Mouse (Mus musculus) cortical plate, adult 2 months (tissue): Measurements from ENCODE around the gene Pnliprp2. TPM values are rescaled to one million over a fixed set of nuclear protein-coding genes. Genes with fewer than 3 reads are reported as not detected.

Experiments
- H3K27ac ChIP-seq: fragments of 200-500 bp; 2 replicates; pipeline ENCODE4 v1.5.1; 2012; ENCODE audit warnings: low read length, control low read depth, inconsistent platforms; ENCODE audit not compliant: insufficient read depth
- H3K4me1 ChIP-seq: fragments of 200-500 bp; 2 replicates; pipeline ENCODE4 v1.6.1; 2011; ENCODE audit warnings: low read length; ENCODE audit not compliant: control insufficient read depth, insufficient read depth
- H3K4me3 ChIP-seq: fragments of 200-500 bp; 2 replicates; pipeline ENCODE4 v1.5.1; 2011; ENCODE audit warnings: mild to moderate bottlenecking, low read length, control low read depth; ENCODE audit not compliant: insufficient read depth
- CTCF ChIP-seq: fragments of 200-500 bp; IDR thresholded peaks from 2 replicates; pipeline ENCODE4 v1.5.1; 2011; ENCODE audit warnings: mild to moderate bottlenecking, control low read depth, low read length; ENCODE audit not compliant: insufficient read depth; ENCODE audit errors: extremely low read depth
- POLR2A ChIP-seq: fragments of 200-500 bp; IDR thresholded peaks from 2 replicates; pipeline ENCODE4 v1.6.1; 2011; ENCODE audit warnings: mild to moderate bottlenecking, low read length, control low read depth; ENCODE audit not compliant: insufficient read depth; ENCODE audit errors: extremely low read depth
- polyA plus RNA-seq: library from polyadenylated mRNA; depleted of rRNA; stranded (reverse); fragments of >200 nt; gene quantifications from 2 replicates; pipeline ENCODE4 v1.2.3, GENCODE M21; 2012; rRNA removed

Gene Pnliprp2
- polyA plus RNA-seq, 1 experiment, result 0.17 TPM

- TF ChIP-seq CTCF (no peak), POLR2A (no peak)
- H3K27ac ChIP-seq, result 0 out of 2 replicates have a peak overlapping the region, but pooled peaks have one; percentile 24
- no peak overlapping the region for H3K4me3 ChIP-seq
Measured at GRCm38 (mm10) chr19:58818571-58819415, 59.3 kb downstream of the Pnliprp2 start.

GRCm38 (mm10) chr19:58822454-58823200 is 63.1 kb downstream of the Pnliprp2 start:
- Histone ChIP-seq H3K27ac (peak overlapping the region; percentile 57), H3K4me3 (no peak overlapping the region), H3K4me1 (peaks cover 7% of the 10 kb centered on the region)
- TF ChIP-seq CTCF, result no peak
- peak; percentile 25; the same call in 1 of the 2 replicates for TF ChIP-seq POLR2A

More at GRCm38 (mm10) chr19:58818571-58819415, 59.3 kb downstream of the Pnliprp2 start:
- H3K4me1 ChIP-seq, result peaks cover 17% of the 10 kb centered on the region

- peaks cover 12% of the 10 kb centered on the region for H3K4me1 ChIP-seq
- H3K27ac ChIP-seq, result peak overlapping the region; percentile 57
- no peak overlapping the region for H3K4me3 ChIP-seq
- no peak for TF ChIP-seq CTCF
- TF ChIP-seq POLR2A, result no peak
Measured at GRCm38 (mm10) chr19:58823301-58823700, 63.8 kb downstream of the Pnliprp2 start.

- Histone ChIP-seq H3K4me1 (peaks cover 19% of the 10 kb centered on the region), H3K27ac (no peak overlapping the region)
- no peak for TF ChIP-seq CTCF
- no peak for TF ChIP-seq POLR2A
Measured at GRCm38 (mm10) chr19:58824316-58824715, 64.8 kb downstream of the Pnliprp2 start.

More at GRCm38 (mm10) chr19:58824316-58824715, 64.8 kb downstream of the Pnliprp2 start:
- H3K4me3 ChIP-seq, result no peak overlapping the region

Other genes with a start within 250 kb of the Pnliprp2 start
- 0.09 TPM in 1 of 2 replicates, not detected in the other for gene Ccdc172, start 247.7 kb upstream of the Pnliprp2 start, polyA plus RNA-seq
- 1.5 and 3.3 TPM in 2 replicates for gene Pnlip, start 107.2 kb upstream of the Pnliprp2 start, polyA plus RNA-seq
- gene Pnliprp1, start 30.8 kb upstream of the Pnliprp2 start, polyA plus RNA-seq, result not detected in 2 replicates
- gene 1700019N19Rik, start 34.7 kb downstream of the Pnliprp2 start, polyA plus RNA-seq, result 0.15 and 0.30 TPM in 2 replicates
- 1.9 and 2.6 TPM in 2 replicates for gene Eno4, start 183.7 kb downstream of the Pnliprp2 start, polyA plus RNA-seq
- 120 and 122 TPM in 2 replicates for gene Hspa12a, start 183.9 kb downstream of the Pnliprp2 start, polyA plus RNA-seq